Mouse (Mus musculus): ENCODE measurements at regions not wholly inside any gene's neighbourhood (a gene's known extent, or its start where the extent isn't known, plus 50 kb on each side); places are given as distances from the start of the nearest gene placed in this dataset.

- H3K4me3 ChIP-seq (ENCODE audit: insufficient read depth in 1 of 2, low read depth in 2 of 2, low read length in 2 of 2): no peak overlapping the region
- no peaks in the 10 kb centered on the region for H3K4me1 ChIP-seq (replicated peaks; ENCODE audit: control insufficient read depth in 2 of 2, insufficient read depth in 2 of 2, low read length in 1 of 2)
- ATAC-seq (ENCODE audit: insufficient read depth): peak; percentile 47; the same call in 1 of the 2 replicates
- no peaks in the 10 kb centered on the region for H3K9me3 ChIP-seq (ENCODE audit: control insufficient read depth, low read length)
- WGBS (ENCODE audit: insufficient replicate concordance): 28% methylated on average over 26 of the region's 26 CpGs
- H3K36me3 ChIP-seq (replicated peaks; ENCODE audit: control insufficient read depth, insufficient read depth, low read depth): no peaks in the 10 kb centered on the region
- H3K4me2 ChIP-seq (ENCODE audit: low read depth): no peak overlapping the region
- H3K27ac ChIP-seq: no peak overlapping the region
- no peaks in the 10 kb centered on the region for H3K27me3 ChIP-seq (ENCODE audit: control insufficient read depth, insufficient read depth, low read length)
- no peak for DNase-seq (ENCODE audit: low read depth in 3 of 3, low spot score in 3 of 3)
- TF ChIP-seq CTCF (IDR thresholded peaks at IDR 0.05; ENCODE audit: low read depth): no peak
- no peak for TF ChIP-seq EP300 (IDR thresholded peaks at IDR 0.05; ENCODE audit: low read depth)
- no peak overlapping the region for H3K9ac ChIP-seq (replicated peaks)
These were observed 114.9 kb upstream of the Phactr1 start for GRCm38 (mm10) chr13:42565291-42566058.

DNA sequence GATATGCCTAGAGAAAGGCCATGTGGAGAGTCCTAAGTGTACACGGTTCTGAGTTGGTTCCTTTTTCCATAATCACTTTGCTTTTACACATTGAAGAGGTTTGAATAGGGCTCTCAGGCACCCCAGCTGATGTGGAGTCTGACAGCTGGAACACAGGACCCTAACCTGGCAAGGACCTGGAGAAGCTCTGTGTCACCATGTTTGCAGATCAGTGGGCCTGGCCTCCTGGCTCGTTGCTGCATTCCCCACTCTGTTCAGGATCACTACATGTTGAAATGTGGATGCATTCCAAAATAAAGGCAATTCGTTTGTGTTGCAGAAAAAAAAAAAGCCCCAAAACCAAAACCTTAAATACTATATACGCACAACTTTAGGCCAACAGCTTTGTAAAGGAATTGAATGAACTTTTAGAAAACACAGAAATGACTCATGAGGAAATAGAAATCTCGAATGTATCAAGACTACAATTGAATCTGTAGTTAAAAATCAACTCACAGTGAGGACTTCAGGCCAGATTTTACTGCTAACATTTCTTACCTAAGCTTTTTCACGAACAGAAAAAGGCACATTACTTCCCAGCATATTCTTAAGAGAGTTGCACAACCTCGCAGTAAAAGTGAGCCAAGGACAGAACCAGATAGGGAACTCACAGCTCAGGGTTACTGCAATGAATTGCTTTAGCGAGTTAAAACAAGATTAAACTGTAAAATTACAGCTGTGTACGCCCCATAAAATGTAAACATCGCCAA is 109.6 kb upstream of the Phactr1 start:
- no peak for ATAC-seq (ENCODE audit: insufficient read depth)
- H3K9ac ChIP-seq (replicated peaks): no peak overlapping the region
- no peaks in the 10 kb centered on the region for H3K4me1 ChIP-seq (replicated peaks; ENCODE audit: control insufficient read depth in 2 of 2, insufficient read depth in 2 of 2, low read length in 1 of 2)
- H3K27ac ChIP-seq: no peak overlapping the region
- WGBS (ENCODE audit: insufficient replicate concordance): 51% methylated on average over 10 of the region's 10 CpGs
- H3K4me3 ChIP-seq (ENCODE audit: insufficient read depth in 1 of 2, low read depth in 2 of 2, low read length in 2 of 2): no peak overlapping the region
- no peaks in the 10 kb centered on the region for H3K9me3 ChIP-seq (ENCODE audit: control insufficient read depth, low read length)
- H3K36me3 ChIP-seq (replicated peaks; ENCODE audit: control insufficient read depth, insufficient read depth, low read depth): no peaks in the 10 kb centered on the region
- DNase-seq (ENCODE audit: low read depth in 3 of 3, low spot score in 3 of 3): no peak
- no peak overlapping the region for H3K4me2 ChIP-seq (ENCODE audit: low read depth)
- H3K27me3 ChIP-seq (ENCODE audit: control insufficient read depth, insufficient read depth, low read length): no peaks in the 10 kb centered on the region
- TF ChIP-seq CTCF (IDR thresholded peaks at IDR 0.05; ENCODE audit: low read depth) (no peak), EP300 (IDR thresholded peaks at IDR 0.05; ENCODE audit: low read depth) (no peak)

DNA sequence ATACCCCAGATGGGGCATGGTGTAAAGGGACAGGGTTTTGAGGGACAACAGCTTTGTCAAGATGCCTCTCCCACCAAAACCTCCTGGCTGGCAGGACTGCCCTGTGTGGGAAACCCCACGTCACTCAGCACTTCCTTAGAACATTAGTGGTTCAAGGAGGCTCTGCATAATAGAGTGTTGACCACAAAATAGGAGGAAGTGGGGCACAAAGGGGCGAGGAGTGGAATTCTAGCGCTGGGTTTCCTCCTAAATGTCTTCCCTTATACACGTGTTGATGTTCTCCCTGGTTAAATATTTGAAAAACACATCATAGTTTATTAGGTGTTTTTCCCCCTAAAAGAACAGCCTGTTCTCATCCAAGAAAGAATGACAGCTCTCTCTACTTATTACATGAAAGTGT is 106.2 kb upstream of the Phactr1 start:
- TF ChIP-seq EP300 (IDR thresholded peaks at IDR 0.05; ENCODE audit: low read depth) (no peak), CTCF (IDR thresholded peaks at IDR 0.05; ENCODE audit: low read depth) (no peak)
- Histone ChIP-seq H3K4me3 (ENCODE audit: insufficient read depth in 1 of 2, low read depth in 2 of 2, low read length in 2 of 2) (no peak overlapping the region), H3K36me3 (replicated peaks; ENCODE audit: control insufficient read depth, insufficient read depth, low read depth) (no peaks in the 10 kb centered on the region), H3K27ac (no peak overlapping the region), H3K9me3 (ENCODE audit: control insufficient read depth, low read length) (no peaks in the 10 kb centered on the region), H3K4me2 (ENCODE audit: low read depth) (no peak overlapping the region), H3K9ac (replicated peaks) (no peak overlapping the region), H3K4me1 (replicated peaks; ENCODE audit: control insufficient read depth in 2 of 2, insufficient read depth in 2 of 2, low read length in 1 of 2) (no peaks in the 10 kb centered on the region), H3K27me3 (ENCODE audit: control insufficient read depth, insufficient read depth, low read length) (no peaks in the 10 kb centered on the region)
- ATAC-seq (ENCODE audit: insufficient read depth) (no peak), DNase-seq (ENCODE audit: low read depth in 3 of 3, low spot score in 3 of 3) (no peak)
- WGBS (ENCODE audit: insufficient replicate concordance): 6% methylated on average over 4 of the region's 4 CpGs

DNA sequence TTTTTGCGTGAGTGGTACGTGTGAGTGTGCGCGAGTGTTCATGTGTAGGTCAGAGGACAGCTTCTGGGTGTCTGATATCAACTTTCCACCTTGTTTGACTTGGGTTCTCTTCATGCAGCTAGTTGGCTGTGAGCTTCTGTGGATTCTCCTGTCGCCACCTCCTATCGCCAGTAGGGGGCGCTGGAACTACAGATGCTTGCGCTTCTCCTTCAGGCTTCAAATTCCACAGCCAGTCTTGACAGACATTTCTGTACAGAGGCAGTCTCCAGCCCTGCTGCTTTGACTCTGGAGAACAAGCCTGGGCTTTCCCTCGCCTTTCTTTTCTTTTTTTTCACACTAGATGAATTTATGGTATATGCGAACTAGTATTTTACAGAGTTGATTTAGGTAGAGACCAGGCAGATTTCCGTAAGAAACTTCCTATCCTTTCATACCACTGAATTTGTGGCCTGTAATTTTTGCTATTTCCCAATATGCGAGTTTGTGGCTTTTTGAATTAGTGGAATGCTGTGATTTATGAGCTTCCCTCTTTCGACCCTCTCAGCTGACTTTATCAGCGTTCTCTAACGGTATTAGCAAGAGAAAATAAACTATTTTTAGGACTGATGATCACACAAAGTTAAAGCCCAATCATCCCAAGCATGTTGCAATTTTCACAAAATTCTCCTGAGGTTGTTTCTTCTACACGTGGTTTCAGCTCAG is 104.5 kb upstream of the Phactr1 start:
- Histone ChIP-seq H3K27me3 (ENCODE audit: control insufficient read depth, insufficient read depth, low read length) (no peaks in the 10 kb centered on the region), H3K4me1 (replicated peaks; ENCODE audit: control insufficient read depth in 2 of 2, insufficient read depth in 2 of 2, low read length in 1 of 2) (no peaks in the 10 kb centered on the region), H3K4me2 (ENCODE audit: low read depth) (no peak overlapping the region), H3K36me3 (replicated peaks; ENCODE audit: control insufficient read depth, insufficient read depth, low read depth) (no peaks in the 10 kb centered on the region), H3K4me3 (ENCODE audit: insufficient read depth in 1 of 2, low read depth in 2 of 2, low read length in 2 of 2) (no peak overlapping the region), H3K9me3 (ENCODE audit: control insufficient read depth, low read length) (no peaks in the 10 kb centered on the region), H3K27ac (no peak overlapping the region), H3K9ac (replicated peaks) (no peak overlapping the region)
- DNase-seq (ENCODE audit: low read depth in 3 of 3, low spot score in 3 of 3) (peak in 1 of 3 experiments; percentile 23), ATAC-seq (ENCODE audit: insufficient read depth) (no peak)
- WGBS (ENCODE audit: insufficient replicate concordance): 17% methylated on average over 16 of the region's 16 CpGs
- TF ChIP-seq EP300 (IDR thresholded peaks at IDR 0.05; ENCODE audit: low read depth): no peak
- TF ChIP-seq CTCF (IDR thresholded peaks at IDR 0.05; ENCODE audit: low read depth): peak; percentile 89

- Histone ChIP-seq H3K36me3 (replicated peaks; ENCODE audit: control insufficient read depth, insufficient read depth, low read depth) (no peaks in the 10 kb centered on the region), H3K9ac (replicated peaks) (no peak overlapping the region), H3K27ac (no peak overlapping the region), H3K4me2 (ENCODE audit: low read depth) (no peak overlapping the region), H3K27me3 (ENCODE audit: control insufficient read depth, insufficient read depth, low read length) (no peaks in the 10 kb centered on the region), H3K9me3 (ENCODE audit: control insufficient read depth, low read length) (no peaks in the 10 kb centered on the region), H3K4me1 (replicated peaks; ENCODE audit: control insufficient read depth in 2 of 2, insufficient read depth in 2 of 2, low read length in 1 of 2) (no peaks in the 10 kb centered on the region), H3K4me3 (ENCODE audit: insufficient read depth in 1 of 2, low read depth in 2 of 2, low read length in 2 of 2) (no peak overlapping the region)
- WGBS (ENCODE audit: insufficient replicate concordance): 34% methylated on average over 3 of the region's 3 CpGs
- no peak for TF ChIP-seq CTCF (IDR thresholded peaks at IDR 0.05; ENCODE audit: low read depth)
- no peak for TF ChIP-seq EP300 (IDR thresholded peaks at IDR 0.05; ENCODE audit: low read depth)
- ATAC-seq (ENCODE audit: insufficient read depth) (no peak), DNase-seq (ENCODE audit: low read depth in 3 of 3, low spot score in 3 of 3) (no peak)
These were observed 101.0 kb upstream of the Phactr1 start for GRCm38 (mm10) chr13:42579471-42579870.

All from liver, embryonic 14.5 days (tissue).